Comparison of ENCODE assay signal across 11 mouse cellular contexts in genomic region chr11:88901341-88901802, GRCm38 (mm10). TPM values are rescaled to one million over a fixed set of nuclear protein-coding genes. Genes with fewer than 3 reads are reported as not detected.
DNase-seq lines count a peak whose midpoint lies in the region; ATAC-seq and TF ChIP-seq lines count a peak whose summit lies in the region.
"Had no signal": no experiment of that assay in that cellular context is flagged by ENCODE, and none has a peak within 500 bp of the region (broad histone marks: within the 10 kb centered on the region; RNA-seq: fewer than 3 reads in every experiment).

No protein-coding gene starts in this region.

- no peak overlapping the region for H3K9ac ChIP-seq in lung, embryonic 14.5 days
- peak overlapping the region; percentile 28; the same call in 1 of the 2 replicates for H3K9ac ChIP-seq in heart, embryonic 12.5 days
- H3K9ac ChIP-seq in stomach, postnatal 0 days (ENCODE audit: low read length): no peak overlapping the region
- no peak overlapping the region for H3K9ac ChIP-seq in liver, embryonic 12.5 days
- H3K9ac ChIP-seq: liver, embryonic 13.5 days had no signal

- no peaks in the 10 kb centered on the region for H3K27me3 ChIP-seq in lung, embryonic 14.5 days (ENCODE audit: insufficient read depth, low read length)
- H3K27me3 ChIP-seq in heart, embryonic 12.5 days (replicated peaks): no peaks in the 10 kb centered on the region
- no peaks in the 10 kb centered on the region for H3K27me3 ChIP-seq in stomach, postnatal 0 days (ENCODE audit: control insufficient read depth, insufficient read depth, low read length)
- H3K27me3 ChIP-seq in liver, embryonic 12.5 days (replicated peaks): peaks cover 28% of the 10 kb centered on the region

- no peak for TF ChIP-seq CTCF in lung, embryonic 14.5 days (IDR thresholded peaks at IDR 0.05; ENCODE audit: low read depth)
- TF ChIP-seq CTCF in stomach, postnatal 0 days (IDR thresholded peaks at IDR 0.05; ENCODE audit: low read depth): no peak

- 47% methylated on average over 7 of the region's 7 CpGs for WGBS in lung, embryonic 14.5 days
- 35% methylated on average over 7 of the region's 7 CpGs for WGBS in heart, embryonic 12.5 days
- 50% methylated on average over 7 of the region's 7 CpGs for WGBS in stomach, postnatal 0 days
- WGBS in liver, embryonic 12.5 days (ENCODE audit: insufficient replicate concordance): 52% methylated on average over 7 of the region's 7 CpGs

- DNase-seq in lung, embryonic 14.5 days: peak; percentile 61
- no peak for DNase-seq in lung, adult 18-20 months
- DNase-seq in kidney, postnatal 14 days: peak; percentile 73
- DNase-seq in stomach, postnatal 0 days (ENCODE audit: low spot score): no peak
- no peak for DNase-seq in cerebellum, adult 11-12 months
- DNase-seq in layer of hippocampus, postnatal 25 days (ENCODE audit: extremely low spot score in 1 of 2, low spot score in 1 of 2): no peak
- DNase-seq: adrenal gland, postnatal 25 days; cerebellum, postnatal 14 days; liver, embryonic 13.5 days had no signal

- no peak for TF ChIP-seq EP300 in stomach, postnatal 0 days (optimal IDR thresholded peaks at IDR 0.05)

- H3K4me3 ChIP-seq in lung, embryonic 14.5 days (ENCODE audit: low read depth, low read length): no peak overlapping the region
- H3K4me3 ChIP-seq in heart, embryonic 12.5 days: no peak overlapping the region
- H3K4me3 ChIP-seq in stomach, postnatal 0 days (ENCODE audit: low read depth, low read length): no peak overlapping the region
- H3K4me3 ChIP-seq in liver, embryonic 12.5 days: no peak overlapping the region
- H3K4me3 ChIP-seq: liver, embryonic 13.5 days had no signal

- H3K4me2 ChIP-seq in lung, embryonic 14.5 days: no peak overlapping the region
- H3K4me2 ChIP-seq in heart, embryonic 12.5 days: peak overlapping the region; percentile 34
- H3K4me2 ChIP-seq in stomach, postnatal 0 days (replicated peaks; ENCODE audit: low read depth): no peak overlapping the region
- no peak overlapping the region for H3K4me2 ChIP-seq in liver, embryonic 12.5 days
- H3K4me2 ChIP-seq: liver, embryonic 13.5 days had no signal

- peaks cover 3% of the 10 kb centered on the region; the same call in 1 of the 2 replicates for H3K4me1 ChIP-seq in lung, embryonic 14.5 days (ENCODE audit: insufficient read depth)
- peaks cover 36% of the 10 kb centered on the region for H3K4me1 ChIP-seq in heart, embryonic 12.5 days (replicated peaks)
- H3K4me1 ChIP-seq in stomach, postnatal 0 days (replicated peaks; ENCODE audit: control insufficient read depth, insufficient read depth): no peaks in the 10 kb centered on the region
- no peaks in the 10 kb centered on the region; the same call in 1 of the 2 replicates for H3K4me1 ChIP-seq in liver, embryonic 12.5 days
- H3K4me1 ChIP-seq: liver, embryonic 13.5 days had no signal

- no peaks in the 10 kb centered on the region for H3K36me3 ChIP-seq in lung, embryonic 14.5 days (ENCODE audit: insufficient read depth)
- no peaks in the 10 kb centered on the region for H3K36me3 ChIP-seq in heart, embryonic 12.5 days
- H3K36me3 ChIP-seq in stomach, postnatal 0 days (ENCODE audit: control insufficient read depth, insufficient read depth, low read length): no peaks in the 10 kb centered on the region
- no peaks in the 10 kb centered on the region for H3K36me3 ChIP-seq in liver, embryonic 12.5 days
- H3K36me3 ChIP-seq: liver, embryonic 13.5 days had no signal

- H3K9me3 ChIP-seq in lung, embryonic 14.5 days (ENCODE audit: low read depth, low read length): no peaks in the 10 kb centered on the region
- H3K9me3 ChIP-seq in heart, embryonic 12.5 days (replicated peaks): no peaks in the 10 kb centered on the region
- H3K9me3 ChIP-seq in stomach, postnatal 0 days (ENCODE audit: control insufficient read depth, low read length): no peaks in the 10 kb centered on the region
- H3K9me3 ChIP-seq in liver, embryonic 12.5 days (replicated peaks): no peaks in the 10 kb centered on the region
- H3K9me3 ChIP-seq: liver, embryonic 13.5 days had no signal

- ATAC-seq in lung, embryonic 14.5 days (ENCODE audit: insufficient read depth): no peak
- ATAC-seq in heart, embryonic 12.5 days (ENCODE audit: insufficient number of reproducible peaks, low FRiP score): no peak
- 0 out of 2 replicates have a peak, but pooled peaks have one; percentile 43 for ATAC-seq in stomach, postnatal 0 days (ENCODE audit: low FRiP score, low TSS enrichment)
- ATAC-seq in liver, embryonic 12.5 days: no peak

- peak overlapping the region; percentile 25; the same call in 1 of the 2 replicates for H3K27ac ChIP-seq in lung, embryonic 14.5 days (ENCODE audit: low read depth)
- H3K27ac ChIP-seq in heart, embryonic 12.5 days (ENCODE audit: poor library complexity, severe bottlenecking): peak overlapping the region; percentile 69
- peak overlapping the region; percentile 45; the same call in 1 of the 2 replicates for H3K27ac ChIP-seq in stomach, postnatal 0 days (replicated peaks)
- no peak overlapping the region for H3K27ac ChIP-seq in liver, embryonic 12.5 days
- H3K27ac ChIP-seq: liver, embryonic 13.5 days had no signal

RNA-seq across cellular contexts. Expression of gene Akap1, which starts 37.0 kb away (rescaled TPM):
- polyA plus RNA-seq in lung, embryonic 14.5 days (2014; fragmentation: Nextera tagmentation; extraction: Ambion mirVana): 18.8 and 20.6 TPM in 2 replicates
- 34.1 and 38.9 TPM in 2 replicates for polyA plus RNA-seq in heart, embryonic 12.5 days (2016; fragmentation: Nextera tagmentation; extraction: Ambion mirVana)
- 14.4 and 16.6 TPM in 2 replicates for polyA plus RNA-seq in stomach, postnatal 0 days (2015; fragmentation: Nextera tagmentation; extraction: Ambion mirVana)
- 12.3 and 14.0 TPM in 2 replicates for polyA plus RNA-seq in liver, embryonic 12.5 days (2016; fragmentation: Nextera tagmentation; extraction: Ambion mirVana)
- total RNA-seq in layer of hippocampus, postnatal 25 days (2021): 10 to 100 TPM; 39.8 to 42.6 TPM

RNA-seq across cellular contexts. Expression of gene Scpep1, which starts 53.9 kb away (rescaled TPM):
- polyA plus RNA-seq in lung, embryonic 14.5 days (2014; fragmentation: Nextera tagmentation; extraction: Ambion mirVana): 83.4 and 83.6 TPM in 2 replicates
- polyA plus RNA-seq in heart, embryonic 12.5 days (2016; fragmentation: Nextera tagmentation; extraction: Ambion mirVana): 47.2 and 47.5 TPM in 2 replicates
- 67.2 and 67.8 TPM in 2 replicates for polyA plus RNA-seq in stomach, postnatal 0 days (2015; fragmentation: Nextera tagmentation; extraction: Ambion mirVana)
- polyA plus RNA-seq in liver, embryonic 12.5 days (2016; fragmentation: Nextera tagmentation; extraction: Ambion mirVana): 40.4 and 42.2 TPM in 2 replicates
- total RNA-seq in layer of hippocampus, postnatal 25 days (2021): 10 to 100 TPM; 13.7 to 15.7 TPM

Comparison
In these comparisons a context has a peak if more than half of its experiments do, and no peak if none do; other contexts are left out.
1. DNase-seq: peak in lung, embryonic 14.5 days (single experiment) and kidney, postnatal 14 days (single experiment); none in lung, adult 18-20 months (0 of 2), stomach, postnatal 0 days (single experiment), cerebellum, adult 11-12 months (single experiment) and layer of hippocampus, postnatal 25 days (0 of 2).